Mouse (Mus musculus): ENCODE data around the gene Gm44503.

DNA sequence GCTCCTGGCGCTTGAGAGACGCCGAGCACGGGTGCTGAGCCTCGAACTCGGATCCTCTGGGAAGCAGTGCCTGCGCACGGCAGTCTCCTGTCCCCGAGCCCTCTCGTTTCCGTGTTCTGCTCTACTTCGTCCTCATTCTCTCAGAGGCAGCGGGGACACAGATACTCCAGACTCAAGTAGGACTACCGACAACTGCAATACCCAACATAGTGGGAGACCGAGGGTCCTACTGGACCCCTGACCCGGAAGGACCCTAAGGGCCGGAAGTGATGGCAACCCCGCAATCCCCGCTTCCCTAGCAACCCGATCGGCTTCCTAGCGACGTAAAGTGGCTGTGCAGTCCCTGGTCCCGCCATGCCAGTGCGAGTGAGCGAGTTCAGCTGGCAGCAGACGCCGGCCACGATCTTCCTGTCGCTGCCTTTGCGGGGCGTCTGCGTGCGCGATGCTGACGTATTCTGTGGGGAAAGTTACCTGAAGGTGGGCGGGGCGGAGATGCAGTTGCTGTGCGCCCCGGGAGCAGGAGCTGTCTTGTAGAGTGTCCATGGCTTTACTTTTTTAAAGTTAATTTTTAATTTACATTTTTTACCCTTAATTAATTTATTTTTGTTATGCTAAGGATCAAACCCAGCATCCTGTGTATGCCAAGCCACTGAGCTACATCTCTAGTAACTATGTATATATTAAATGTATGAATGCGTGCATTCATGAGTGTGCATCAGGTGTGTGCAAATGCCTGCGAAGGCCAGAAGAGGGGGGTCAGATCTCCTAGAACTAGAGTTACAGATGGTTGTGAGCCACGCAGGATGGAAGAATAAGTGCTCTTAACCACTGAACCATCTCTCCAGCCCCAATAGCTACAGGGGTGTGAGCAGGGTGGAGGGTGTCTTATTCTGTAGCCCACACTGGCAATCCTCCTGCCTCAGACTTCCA is at the start of gene Gm44503, which contains the start of gene Dyx1c1:
- TF ChIP-seq CTCF (IDR thresholded peaks at IDR 0.05; ENCODE audit: low read depth, low read length), result no peak
- TF ChIP-seq POLR2A (IDR thresholded peaks at IDR 0.05; ENCODE audit: borderline replicate concordance, low read depth, low read length), result no peak
